Mouse (Mus musculus) bone marrow, adult 2 months (tissue): ENCODE measurements at regions not wholly inside any gene's neighbourhood (a gene's known extent, or its start where the extent isn't known, plus 50 kb on each side); places are given as distances from the start of the nearest gene placed in this dataset.

ENCODE experiments used
- H3K27ac ChIP-seq: fragments of 200-500 bp; 2 replicates; pipeline ENCODE4 v1.5.1; 2012; ENCODE audit warnings: low read depth, mild to moderate bottlenecking, control low read depth, inconsistent platforms, low read length; ENCODE audit not compliant: control insufficient read depth, poor library complexity, insufficient read depth
- H3K4me1 ChIP-seq: fragments of 200-500 bp; 2 replicates; pipeline ENCODE4 v1.6.1; 2011; ENCODE audit warnings: low read length; ENCODE audit not compliant: control insufficient read depth, insufficient read depth
- H3K4me3 ChIP-seq: fragments of 200-500 bp; replicated peaks from 2 replicates; pipeline ENCODE3; 2011; ENCODE audit warnings: mild to moderate bottlenecking, low read depth, low read length, control low read depth; ENCODE audit not compliant: control insufficient read depth
- CTCF ChIP-seq: fragments of 200-500 bp; IDR thresholded peaks from 2 replicates; pipeline ENCODE4 v1.5.1; 2011; ENCODE audit warnings: low read length, control low read depth; ENCODE audit not compliant: control insufficient read depth, insufficient read depth
- POLR2A ChIP-seq: fragments of 200-500 bp; IDR thresholded peaks from 2 replicates; pipeline ENCODE4 v1.6.1; 2011; ENCODE audit warnings: low read depth, mild to moderate bottlenecking, control low read depth, low read length, borderline replicate concordance; ENCODE audit not compliant: control insufficient read depth
- WGBS: fragments of 180-500 bp; shearing (Covaris S2); methylation state at CpG from one replicate; pipeline ENCODE4 v1.1.7; 2018; 5-methylcytosine and 5-hydroxymethylcytosine counted together

GRCm38 (mm10) chr13:35229601-35230000, 202.7 kb upstream of the Eci2 start:
- 37% methylated on average over 2 of the region's 2 CpGs for WGBS
- no peaks in the 10 kb centered on the region for H3K4me1 ChIP-seq
- TF ChIP-seq CTCF, result no peak
- TF ChIP-seq POLR2A, result no peak
- H3K4me3 ChIP-seq, result no peak overlapping the region
- H3K27ac ChIP-seq, result no peak overlapping the region

- H3K4me3 ChIP-seq, result no peak overlapping the region
These were observed 206.7 kb upstream of the Eci2 start for GRCm38 (mm10) chr13:35233636-35234035.

GRCm38 (mm10) chr13:35241443-35241842, 214.5 kb upstream of the Eci2 start:
- TF ChIP-seq CTCF, result no peak
- no peak for TF ChIP-seq POLR2A
- Histone ChIP-seq H3K4me3 (no peak overlapping the region), H3K27ac (no peak overlapping the region), H3K4me1 (no peaks in the 10 kb centered on the region)
- WGBS, result 68% methylated on average over 2 of the region's 2 CpGs

More at GRCm38 (mm10) chr13:35233636-35234035, 206.7 kb upstream of the Eci2 start:
- Histone ChIP-seq H3K27ac (no peak overlapping the region), H3K4me1 (no peaks in the 10 kb centered on the region)
- TF ChIP-seq CTCF, result no peak
- TF ChIP-seq POLR2A, result no peak
- WGBS, result 92% methylated on average over 1 of the region's 1 CpGs

- no peak overlapping the region for H3K4me3 ChIP-seq
- no peak overlapping the region for H3K27ac ChIP-seq
- TF ChIP-seq POLR2A, result no peak
- TF ChIP-seq CTCF, result no peak
- no peaks in the 10 kb centered on the region for H3K4me1 ChIP-seq
These were observed 217.1 kb upstream of the Eci2 start for GRCm38 (mm10) chr13:35243946-35244345.

GRCm38 (mm10) chr13:35257386-35257785, 230.5 kb upstream of the Eci2 start:
- Histone ChIP-seq H3K4me3 (no peak overlapping the region), H3K4me1 (no peaks in the 10 kb centered on the region), H3K27ac (no peak overlapping the region)
- TF ChIP-seq CTCF (no peak), POLR2A (no peak)
- WGBS, result 85% methylated on average over 2 of the region's 2 CpGs

GRCm38 (mm10) chr13:35258720-35259119, 231.8 kb upstream of the Eci2 start:
- no peak overlapping the region for H3K27ac ChIP-seq
- no peaks in the 10 kb centered on the region for H3K4me1 ChIP-seq
- no peak overlapping the region for H3K4me3 ChIP-seq
- 61% methylated on average over 1 of the region's 1 CpGs for WGBS
- TF ChIP-seq POLR2A, result no peak
- TF ChIP-seq CTCF, result no peak

- no peaks in the 10 kb centered on the region for H3K4me1 ChIP-seq
- WGBS, result 63% methylated on average over 1 of the region's 1 CpGs
- H3K4me3 ChIP-seq, result no peak overlapping the region
- no peak overlapping the region for H3K27ac ChIP-seq
- TF ChIP-seq CTCF, result no peak
- TF ChIP-seq POLR2A, result no peak
These were observed 257.1 kb upstream of the Eci2 start for GRCm38 (mm10) chr13:35283959-35284358.

GRCm38 (mm10) chr13:35302088-35302487, 275.2 kb upstream of the Eci2 start:
- no peak overlapping the region for H3K4me3 ChIP-seq
- TF ChIP-seq POLR2A, result no peak
- no peak for TF ChIP-seq CTCF
- 2% methylated on average over 1 of the region's 1 CpGs for WGBS
- H3K4me1 ChIP-seq, result no peaks in the 10 kb centered on the region
- H3K27ac ChIP-seq, result no peak overlapping the region

GRCm38 (mm10) chr13:35316772-35317171, 289.9 kb upstream of the Eci2 start:
- WGBS, result 75% methylated on average over 1 of the region's 1 CpGs
- H3K4me3 ChIP-seq, result no peak overlapping the region
- H3K4me1 ChIP-seq, result no peaks in the 10 kb centered on the region

More at GRCm38 (mm10) chr13:35316772-35317171, 289.9 kb upstream of the Eci2 start:
- no peak overlapping the region for H3K27ac ChIP-seq
- TF ChIP-seq POLR2A (no peak), CTCF (no peak)
